Mouse (Mus musculus): ENCODE measurements around the gene Pnma5.
"Not testable (repeated sequence)": the region's sequence is repeated elsewhere in the genome, so short reads cannot be mapped to it uniquely, and the experiment has no call there.

The Pnma5 gene

GRCm38 (mm10) chrX:73037003-73037402 lies at the start of gene Pnma5:
Pnma5 (minus strand) TSS chrX:73037103.
- DNase-seq (ENCODE audit: low read depth): no peak

- DNase-seq (ENCODE audit: low read depth): not testable (repeated sequence)
These were observed 45.6 kb upstream of the Pnma5 start, which contains the start of gene Xlr4a for GRCm38 (mm10) chrX:73082267-73083055. Xlr4a (minus strand) TSS chrX:73082478.

GRCm38 (mm10) chrX:73066765-73067312 lies 29.9 kb upstream of the Pnma5 start:
- DNase-seq (ENCODE audit: low read depth): not testable (repeated sequence)

- DNase-seq (ENCODE audit: low read depth): no peak
These were observed 27.5 kb upstream of the Pnma5 start, which contains the start of gene Pnma3 for GRCm38 (mm10) chrX:73064415-73064793. Pnma3 (plus strand) TSS chrX:73064787.

GRCm38 (mm10) chrX:73063512-73064414 lies 26.9 kb upstream of the Pnma5 start:
- no peak for DNase-seq (ENCODE audit: low read depth)

- no peak for DNase-seq (ENCODE audit: low read depth)
These were observed 25.4 kb upstream of the Pnma5 start for GRCm38 (mm10) chrX:73062323-73062722.

- DNase-seq (ENCODE audit: low read depth): no peak
These were observed 24.6 kb upstream of the Pnma5 start for GRCm38 (mm10) chrX:73061528-73061927.

GRCm38 (mm10) chrX:73053860-73054563 lies 17.1 kb upstream of the Pnma5 start:
- DNase-seq (ENCODE audit: low read depth): peak; percentile 40

GRCm38 (mm10) chrX:73039666-73040065 lies 2.8 kb upstream of the Pnma5 start:
- DNase-seq (ENCODE audit: low read depth): no peak

- no peak for DNase-seq (ENCODE audit: low read depth)
These were observed 1.9 kb upstream of the Pnma5 start for GRCm38 (mm10) chrX:73038831-73039230.

- DNase-seq (ENCODE audit: low read depth): no peak
These were observed 24.1 kb downstream of the Pnma5 start for GRCm38 (mm10) chrX:73012846-73013245.

GRCm38 (mm10) chrX:73007597-73008479 lies 29.1 kb downstream of the Pnma5 start:
- peak; percentile 78 for DNase-seq (ENCODE audit: low read depth)

GRCm38 (mm10) chrX:73005678-73006077 lies 31.2 kb downstream of the Pnma5 start:
- no peak for DNase-seq (ENCODE audit: low read depth)

- no peak for DNase-seq (ENCODE audit: low read depth)
These were observed 33.8 kb downstream of the Pnma5 start for GRCm38 (mm10) chrX:73003110-73003509.

GRCm38 (mm10) chrX:72995542-72995941 lies 41.4 kb downstream of the Pnma5 start:
- DNase-seq (ENCODE audit: low read depth): no peak

GRCm38 (mm10) chrX:72992291-72992919 lies 44.5 kb downstream of the Pnma5 start:
- no peak for DNase-seq (ENCODE audit: low read depth)

- DNase-seq (ENCODE audit: low read depth): no peak
These were observed 46.3 kb downstream of the Pnma5 start for GRCm38 (mm10) chrX:72990581-72990980.

GRCm38 (mm10) chrX:72988431-72988830 lies 48.5 kb downstream of the Pnma5 start:
- DNase-seq (ENCODE audit: low read depth): no peak

- no peak for DNase-seq (ENCODE audit: low read depth)
These were observed 49.4 kb downstream of the Pnma5 start for GRCm38 (mm10) chrX:72987520-72987905.

- no peak for DNase-seq (ENCODE audit: low read depth)
These were observed 49.9 kb downstream of the Pnma5 start, which contains the start of gene Zfp185 for GRCm38 (mm10) chrX:72986841-72987519. Zfp185 (plus strand) TSS chrX:72987339.
